Mouse (Mus musculus) 416B (cell line): Measurements from ENCODE around the gene Ric1.
"Not testable (repeated sequence)": the region's sequence is repeated elsewhere in the genome, so short reads cannot be mapped to it uniquely, and the experiment has no call there.

Source experiments
- DNase-seq: peaks from one replicate; pipeline ENCODE4 v3.0.0; 2011; ENCODE audit warnings: low read depth

Ric1 gene

GRCm38 (mm10) chr19:29497874-29498273, 24.2 kb upstream of the Ric1 start:
- DNase-seq = no peak

GRCm38 (mm10) chr19:29498842-29499456, 23.1 kb upstream of the Ric1 start:
- peak; percentile 87 for DNase-seq

- peak; percentile 41 for DNase-seq
Measured at GRCm38 (mm10) chr19:29500333-29500732, 21.7 kb upstream of the Ric1 start.

- peak; percentile 67 for DNase-seq
Measured at GRCm38 (mm10) chr19:29501106-29501505, 21.0 kb upstream of the Ric1 start.

DNA sequence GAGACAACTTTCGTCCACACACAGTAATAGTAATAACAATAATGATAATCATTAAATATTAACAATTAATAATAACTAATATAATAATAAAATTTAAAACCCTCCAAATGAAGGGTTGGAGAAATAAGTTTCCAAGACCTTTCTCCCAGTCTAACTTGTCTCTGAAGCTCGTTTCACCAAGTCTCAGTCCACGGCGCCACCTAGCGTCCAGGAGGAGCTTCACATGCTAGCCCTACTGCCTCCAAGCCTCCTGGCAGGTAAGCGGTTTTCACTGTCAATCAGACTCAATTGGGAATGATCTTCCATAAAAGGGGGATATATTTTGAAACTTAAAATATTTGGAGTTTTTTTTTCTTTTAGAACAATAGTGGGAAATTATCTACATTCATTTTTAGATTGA, 20.6 kb upstream of the Ric1 start:
- DNase-seq = peak; percentile 85

DNA sequence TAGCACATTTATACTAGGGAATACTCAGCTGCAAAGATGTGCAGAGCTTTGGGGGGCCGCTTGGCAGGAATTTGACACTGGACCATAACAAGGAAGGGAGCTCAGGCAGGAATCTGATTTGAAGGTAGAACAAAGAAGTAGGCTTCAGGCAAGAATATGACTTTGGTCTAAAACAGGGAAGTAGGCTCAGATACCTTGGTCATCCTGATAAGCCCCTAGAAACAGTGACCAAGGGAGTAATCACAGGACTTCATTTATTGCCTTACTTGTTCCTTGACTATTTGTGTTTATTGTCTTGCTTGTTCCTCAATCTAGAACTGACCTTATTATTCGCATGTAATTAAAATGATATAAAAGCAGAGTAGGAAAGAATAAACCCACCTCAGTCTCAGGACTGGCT, 18.0 kb upstream of the Ric1 start:
- DNase-seq = no peak

GRCm38 (mm10) chr19:29505617-29506016, 16.5 kb upstream of the Ric1 start:
- DNase-seq = peak; percentile 63

GRCm38 (mm10) chr19:29508208-29508607, 13.9 kb upstream of the Ric1 start:
- DNase-seq = no peak

DNA sequence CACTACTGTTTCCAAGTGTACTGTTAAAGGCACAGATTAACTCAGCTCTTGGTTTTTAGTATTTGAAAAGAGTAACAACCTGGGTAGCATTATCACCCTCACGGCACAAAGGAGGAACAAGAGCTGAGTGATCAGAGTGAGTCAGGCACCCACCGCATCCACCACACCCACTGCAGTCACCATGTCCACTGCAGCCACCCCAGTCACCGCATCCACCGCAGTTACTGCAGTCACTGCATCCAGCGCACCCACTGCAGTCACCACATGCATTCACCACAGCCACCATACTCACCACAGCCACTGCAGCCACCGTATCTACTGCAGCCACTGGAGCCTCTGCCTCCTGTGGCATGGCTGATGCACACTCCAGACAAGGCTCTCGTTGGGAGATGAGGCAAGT, 12.2 kb upstream of the Ric1 start:
- peak; percentile 27 for DNase-seq

DNA sequence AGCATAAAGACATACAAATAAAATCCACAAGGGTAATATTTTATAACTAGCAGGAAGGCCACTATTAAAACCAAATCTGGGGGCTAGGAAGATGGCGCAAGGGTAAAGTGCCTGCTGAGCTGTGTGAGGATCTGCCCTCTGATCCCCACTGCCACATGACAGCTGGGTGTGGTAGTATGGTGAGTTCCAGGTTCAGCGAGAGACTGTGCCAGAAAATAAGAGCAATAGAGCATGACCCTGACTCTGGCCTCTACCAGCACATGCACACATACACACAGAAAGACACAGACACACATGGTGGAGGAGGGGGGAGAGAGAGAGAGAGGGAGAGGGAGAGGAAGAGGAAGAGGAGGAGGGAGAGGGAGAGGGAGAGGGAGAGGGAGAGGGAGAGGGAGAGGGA, 10.3 kb upstream of the Ric1 start:
- no peak for DNase-seq

DNA sequence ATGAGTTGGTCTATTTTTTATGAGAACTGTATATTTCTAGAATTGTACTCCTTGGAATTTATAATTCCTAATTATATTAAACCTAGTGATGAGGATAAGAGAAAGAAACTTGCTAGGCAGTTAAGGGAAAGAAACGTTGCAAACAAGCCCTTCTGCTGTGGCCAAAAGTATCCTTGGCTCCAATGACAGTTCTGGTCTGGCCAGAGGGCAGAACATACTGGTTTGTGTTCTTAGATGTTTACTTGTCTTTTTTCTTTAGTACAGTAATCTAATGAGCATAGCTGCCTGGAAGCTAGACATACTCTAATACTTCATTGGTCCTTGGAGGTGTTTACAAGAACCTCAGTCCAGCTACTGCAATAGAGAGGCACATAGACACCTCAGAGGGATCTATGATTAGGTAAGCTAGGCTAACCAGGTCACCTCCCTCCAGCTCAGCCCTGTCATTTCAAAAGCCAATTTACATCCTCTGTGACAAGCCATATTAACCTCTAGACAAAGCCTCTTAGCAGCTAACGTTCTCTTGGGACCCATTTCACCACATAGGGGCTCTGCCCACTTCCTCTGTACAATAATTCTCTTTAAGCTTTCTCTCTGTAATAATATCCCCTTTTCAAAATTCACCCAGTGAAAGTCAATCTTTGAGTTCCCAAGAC, 8.8 kb upstream of the Ric1 start:
- no peak for DNase-seq

DNA sequence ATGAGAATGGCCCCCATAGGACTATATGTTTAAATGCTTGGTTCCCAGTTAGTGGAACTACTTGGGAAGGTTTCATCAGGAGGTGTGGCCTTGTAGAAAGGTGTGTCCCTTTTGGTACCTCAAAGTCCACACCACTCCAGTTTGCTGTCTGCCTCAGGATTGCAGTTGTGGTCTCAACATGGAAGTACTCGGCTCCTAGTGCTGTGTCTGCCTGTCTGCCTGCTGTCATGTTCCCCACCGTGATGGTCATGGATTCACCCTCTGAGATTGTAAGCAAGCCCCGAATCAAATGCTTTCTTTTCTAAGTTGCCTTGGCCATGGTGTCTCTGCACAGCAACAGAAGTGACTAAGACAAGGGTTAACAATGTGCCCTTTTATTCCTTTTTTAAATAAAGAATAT, 8.0 kb upstream of the Ric1 start:
- no peak for DNase-seq

DNA sequence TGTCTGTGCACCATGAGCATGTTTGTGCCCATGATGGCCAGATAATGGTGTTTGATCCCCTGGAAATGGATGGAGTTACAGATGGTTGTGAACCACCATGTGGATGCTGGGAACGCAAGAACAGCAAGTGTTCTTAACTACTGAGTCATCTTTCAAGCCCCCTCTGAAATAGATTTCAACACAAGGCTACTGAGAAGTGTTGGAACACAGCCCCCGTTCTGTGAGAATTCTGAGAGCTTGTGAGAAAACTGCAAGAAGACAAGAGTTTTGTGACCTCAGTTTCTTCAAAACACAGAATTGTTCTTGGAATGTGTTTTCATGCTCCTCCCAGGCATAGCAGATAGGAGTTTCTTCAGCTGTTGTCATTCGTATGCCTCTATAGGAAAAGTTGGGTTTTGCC, 6.7 kb upstream of the Ric1 start:
- no peak for DNase-seq

DNA sequence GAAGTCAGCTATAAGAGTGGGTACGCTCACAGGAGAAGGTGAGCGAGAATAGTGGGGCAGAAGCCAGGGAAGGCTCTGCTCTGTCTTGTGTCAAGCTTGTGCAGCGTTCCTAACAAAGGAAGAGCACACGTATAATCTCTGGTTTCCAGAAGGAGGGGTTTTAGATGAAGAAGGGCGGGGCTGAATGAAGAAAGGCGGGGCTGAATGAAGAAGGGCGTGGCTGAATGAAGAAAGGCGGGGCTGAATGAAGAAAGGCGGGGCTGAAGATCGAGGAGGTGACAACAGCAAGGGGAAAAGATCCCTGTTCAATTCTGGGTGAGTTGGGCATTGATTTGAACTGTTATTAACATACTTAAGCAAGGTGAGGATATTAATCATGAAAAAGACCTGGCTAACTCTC, 6.1 kb upstream of the Ric1 start:
- no peak for DNase-seq

DNA sequence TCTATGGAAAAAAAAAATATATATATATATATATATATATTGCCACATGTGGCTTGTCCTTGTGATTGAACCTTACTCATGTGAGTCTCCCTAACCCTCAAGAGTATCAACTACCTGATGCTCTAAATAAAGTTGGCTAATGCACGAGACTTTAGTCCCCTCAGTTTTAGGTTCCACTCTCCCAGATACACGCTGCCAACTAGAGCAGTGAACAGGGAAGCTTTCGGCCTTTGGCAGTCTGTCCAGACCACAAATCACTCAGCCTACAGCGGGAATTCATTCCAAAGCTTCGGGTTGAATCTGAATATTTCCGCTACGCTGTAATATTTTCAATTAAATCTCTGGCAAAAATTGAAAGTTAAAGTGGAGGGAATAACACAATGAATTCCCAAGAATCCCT, 3.7 kb upstream of the Ric1 start:
- no peak for DNase-seq

GRCm38 (mm10) chr19:29518922-29519321, 3.2 kb upstream of the Ric1 start:
- no peak for DNase-seq

- DNase-seq = no peak
Measured at GRCm38 (mm10) chr19:29520996-29521560, 1.0 kb upstream of the Ric1 start.

DNA sequence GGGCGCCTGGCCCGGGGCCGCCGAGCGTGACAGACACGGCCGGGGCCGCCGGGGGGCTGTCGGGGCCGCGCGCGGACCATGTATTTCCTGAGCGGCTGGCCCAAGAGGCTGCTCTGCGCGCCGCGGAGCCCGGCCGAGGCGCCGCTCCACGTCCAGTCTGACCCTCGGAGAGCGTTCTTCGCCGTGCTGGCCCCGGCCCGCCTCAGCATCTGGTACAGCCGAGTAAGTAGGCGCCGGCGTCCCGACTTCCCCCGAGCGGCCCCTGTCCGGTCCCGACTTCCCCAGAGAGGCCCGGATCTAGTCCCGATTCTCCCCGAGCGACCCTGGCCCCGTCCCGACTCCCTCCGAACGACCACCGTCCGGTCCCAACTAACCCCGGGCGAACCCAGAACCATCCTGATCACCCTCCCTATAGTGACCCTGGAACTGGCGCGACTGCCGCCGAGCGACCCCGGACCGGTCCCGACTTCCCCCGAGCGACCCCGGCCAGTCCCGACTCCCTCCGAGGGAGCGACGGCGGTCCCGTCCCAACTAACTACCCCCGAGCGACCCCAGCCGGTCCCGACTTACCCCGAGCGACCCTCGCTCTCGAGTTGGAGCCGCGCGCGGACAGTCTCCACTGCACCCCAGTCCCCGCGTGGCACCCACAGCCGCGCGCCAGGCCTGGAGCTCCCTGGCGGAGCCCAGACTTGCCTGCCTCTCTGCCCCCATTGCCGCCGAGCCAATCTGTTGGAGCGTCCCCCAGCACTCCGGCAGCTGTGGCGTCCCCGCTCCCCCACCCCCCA, 555 bp downstream of the Ric1 start:
- DNase-seq = peak; percentile 21

DNA sequence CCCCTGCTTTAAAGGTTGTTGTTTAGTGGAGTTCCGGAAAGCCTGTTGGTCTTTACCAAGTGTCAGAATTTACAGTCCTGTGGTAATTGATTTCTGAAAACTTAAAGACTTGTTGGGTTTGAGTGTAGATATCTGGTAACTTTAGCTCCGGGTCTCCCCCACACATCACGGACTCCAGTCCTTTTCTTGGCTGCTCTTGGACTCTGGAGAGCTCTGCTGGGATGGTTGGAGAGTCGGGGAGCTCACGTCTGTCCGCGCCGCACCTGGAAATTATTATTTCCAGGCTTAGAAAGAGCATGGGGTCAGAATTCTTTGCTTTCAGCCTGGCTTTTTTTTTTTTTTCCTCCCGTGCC, 1.1 kb downstream of the Ric1 start:
- peak; percentile 32 for DNase-seq

- peak; percentile 20 for DNase-seq
Measured at GRCm38 (mm10) chr19:29523701-29524100, 1.6 kb downstream of the Ric1 start.

DNA sequence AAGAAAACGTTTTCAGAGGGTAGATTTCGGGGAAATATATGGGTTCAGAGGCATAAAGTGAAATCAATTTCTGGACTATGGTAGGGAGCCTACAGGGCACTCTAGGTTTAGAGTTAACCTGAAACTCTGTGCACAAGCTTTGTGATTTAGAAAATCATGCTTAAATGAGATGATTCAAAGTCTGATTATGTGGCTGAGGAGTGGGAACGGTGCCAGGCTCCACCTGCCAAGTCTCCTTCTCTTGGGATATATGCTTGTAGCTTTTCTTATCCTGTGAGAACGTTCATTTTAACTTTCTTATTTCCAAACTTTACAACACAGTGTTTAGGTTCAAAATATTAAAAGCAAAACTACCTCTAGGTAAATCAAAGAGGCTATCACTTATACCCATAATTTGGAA, 2.5 kb downstream of the Ric1 start:
- DNase-seq = no peak

DNA sequence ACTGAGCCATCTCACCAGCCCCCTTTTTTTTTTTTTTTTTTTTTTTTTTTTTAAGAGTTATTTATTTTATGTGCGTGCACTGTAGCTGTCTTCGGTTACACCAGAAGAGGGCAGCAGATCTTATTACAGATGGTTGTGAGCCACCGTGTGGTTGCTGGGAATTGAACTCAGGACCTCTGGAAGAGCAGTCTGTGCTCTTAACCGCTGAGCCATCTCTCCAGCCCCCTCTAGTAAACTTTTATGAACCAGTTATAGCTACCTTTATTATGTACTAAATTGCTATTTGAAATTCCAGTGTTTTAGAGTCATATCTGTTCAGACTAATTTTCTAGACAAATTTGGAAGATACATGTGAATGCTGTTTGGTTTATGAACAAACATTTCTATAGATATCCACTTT, 3.5 kb downstream of the Ric1 start:
- not testable (repeated sequence) for DNase-seq

GRCm38 (mm10) chr19:29526837-29527236, 4.8 kb downstream of the Ric1 start:
- DNase-seq = no peak
